Mouse (Mus musculus): ENCODE results near the gene Slc11a1. TPM values are rescaled to one million over a fixed set of nuclear protein-coding genes. Genes with fewer than 3 reads are reported as not detected.
"Not testable (repeated sequence)": the region's sequence is repeated elsewhere in the genome, so short reads cannot be mapped to it uniquely, and the experiment has no call there.

Slc11a1 gene
- total RNA-seq, 2 experiments from 2014 or later = 1.6 to 5.3 TPM

DNA sequence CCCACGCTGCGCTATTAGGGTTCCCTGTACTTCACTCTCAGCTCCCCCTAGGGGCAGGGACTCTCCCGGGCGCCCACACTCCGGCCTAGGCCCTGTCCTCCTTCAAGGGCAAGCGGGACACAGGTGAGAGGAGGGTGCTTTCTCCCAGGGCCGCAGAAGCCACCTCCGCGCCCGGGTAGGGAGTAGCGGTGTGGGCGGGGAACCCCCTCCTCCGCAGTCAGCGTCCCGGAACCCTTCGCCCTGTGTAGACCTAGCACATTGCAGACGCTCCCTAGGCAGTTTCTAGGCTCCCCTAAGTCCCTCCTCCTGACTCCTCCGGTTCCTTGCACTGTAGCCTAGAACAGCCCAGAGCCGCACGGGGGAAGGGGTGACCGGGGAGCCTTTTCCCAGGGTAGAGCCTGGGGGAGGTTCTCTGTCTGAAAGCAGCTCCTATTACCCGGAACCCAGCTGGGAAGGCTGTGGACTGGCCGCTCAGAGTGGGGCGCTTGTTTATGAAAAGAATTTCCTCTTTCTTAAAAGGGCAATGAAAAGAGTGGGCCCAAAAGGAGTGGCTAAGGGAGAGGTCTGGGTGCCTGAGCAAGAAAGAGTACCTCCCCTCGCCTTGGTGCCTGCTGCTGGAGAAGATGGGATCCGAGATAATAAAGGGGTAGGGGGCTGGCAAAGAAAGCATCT is 11.9 kb downstream of the Slc11a1 start:
- DNase-seq (ENCODE audit: low spot score in 2 of 2) = peak; percentile 95 to 98

DNA sequence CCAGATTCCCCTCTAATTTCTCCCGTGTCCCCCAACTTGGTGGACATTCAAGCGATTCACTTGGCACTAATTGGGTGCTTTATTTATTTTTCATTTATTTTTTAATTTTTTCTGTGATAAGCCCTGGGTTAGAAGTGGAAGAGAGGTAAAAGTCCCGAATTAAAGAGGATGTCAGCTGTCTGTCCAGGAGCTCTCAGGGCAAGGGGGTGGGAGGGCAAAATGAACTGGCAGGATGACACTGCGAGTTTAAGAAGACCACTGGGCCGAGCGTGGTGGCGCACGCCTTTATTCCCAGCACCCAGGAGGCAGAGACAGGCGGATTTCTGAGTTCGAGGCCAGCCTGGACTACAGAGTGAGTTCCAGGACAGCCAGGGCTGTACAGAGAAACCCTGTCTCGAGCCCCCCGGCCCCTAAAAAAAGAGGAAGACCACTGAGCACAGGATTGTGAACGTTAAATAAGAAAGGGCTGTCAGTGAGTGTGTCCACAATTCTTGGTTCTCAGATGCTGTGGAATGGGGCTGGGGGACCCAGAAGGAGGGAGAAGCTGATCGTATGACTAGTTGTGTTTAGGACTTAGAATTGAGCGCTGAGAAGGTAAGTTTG is 12.5 kb downstream of the Slc11a1 start:
- no peak for DNase-seq (ENCODE audit: low spot score in 2 of 2)

DNA sequence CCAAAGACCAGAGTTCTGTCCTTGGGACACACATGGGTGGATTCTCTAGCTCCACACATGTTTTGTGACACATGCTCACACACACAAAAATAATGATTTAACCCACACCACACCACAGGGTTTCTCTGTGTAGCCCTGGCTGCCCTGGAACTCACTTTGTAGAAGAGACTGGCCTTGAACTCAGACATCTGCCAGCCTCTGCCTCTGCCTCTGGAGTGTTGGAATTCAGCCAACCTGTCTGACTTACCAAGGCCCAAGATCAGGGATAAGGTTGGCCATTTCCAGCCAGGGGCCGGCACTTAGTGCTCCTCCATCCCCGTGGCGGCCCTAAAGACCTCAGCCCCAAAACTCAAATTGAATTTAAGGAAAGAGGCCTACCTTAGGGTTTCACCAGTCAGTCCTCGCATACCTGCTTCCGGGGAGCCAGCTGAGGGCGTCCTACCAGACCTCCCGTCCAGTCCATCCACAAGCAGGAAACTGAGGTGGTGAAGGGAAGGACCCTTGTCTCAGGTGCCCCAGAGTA is 13.5 kb downstream of the Slc11a1 start:
- no peak for DNase-seq (ENCODE audit: low spot score in 2 of 2)

- no peak for DNase-seq (ENCODE audit: low spot score in 2 of 2)
Observed at GRCm38 (mm10) chr1:74389831-74390286, 14.9 kb downstream of the Slc11a1 start.

- no peak for DNase-seq (ENCODE audit: low spot score in 2 of 2)
Observed at GRCm38 (mm10) chr1:74390287-74390906, 15.4 kb downstream of the Slc11a1 start.

DNA sequence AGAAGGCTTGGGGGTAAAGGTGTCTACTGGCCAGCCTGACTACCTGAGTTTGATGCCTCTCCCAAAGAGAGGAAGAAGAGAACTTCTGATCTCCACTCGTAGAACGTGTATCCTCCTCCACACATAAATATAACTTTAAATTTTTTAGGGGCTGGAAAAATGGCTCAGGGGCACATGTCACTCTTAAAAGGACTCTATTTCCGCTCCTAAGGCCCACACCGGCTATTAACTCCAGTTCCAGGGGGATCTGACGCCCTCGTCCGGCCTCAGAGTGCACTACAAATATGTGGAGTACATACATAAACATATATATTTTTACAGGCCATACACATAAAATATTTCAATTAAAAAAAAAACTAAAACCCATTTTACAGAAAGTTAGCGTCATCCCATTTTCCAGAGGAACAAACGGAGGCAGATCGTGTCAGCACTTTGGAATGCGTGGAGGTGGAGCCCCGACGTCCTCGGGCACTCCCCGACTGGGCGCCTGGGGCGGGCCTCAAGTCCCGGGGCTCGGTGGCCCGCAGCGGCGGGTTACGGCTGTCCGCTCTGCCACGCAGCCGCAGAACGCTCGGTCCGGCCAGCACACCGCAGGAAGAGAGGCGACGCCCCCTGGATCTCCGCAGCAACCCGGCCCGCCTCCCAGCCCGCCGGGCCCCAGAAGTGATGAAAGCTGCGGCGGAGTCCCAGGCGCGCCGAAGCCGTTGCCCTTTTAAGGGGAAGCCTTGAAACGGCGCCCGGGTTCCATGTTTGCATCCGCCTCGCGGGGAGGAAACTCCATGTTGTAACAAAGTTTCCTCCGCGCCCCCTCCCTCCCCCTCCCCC is 16.1 kb downstream of the Slc11a1 start, which contains the start of gene Ctdsp1:
Gene Ctdsp1, plus strand, starts transcription at position 586 of the 825 bp plus-strand sequence.
- peak; percentile 93 to 96 for DNase-seq (ENCODE audit: low spot score in 2 of 2)

DNA sequence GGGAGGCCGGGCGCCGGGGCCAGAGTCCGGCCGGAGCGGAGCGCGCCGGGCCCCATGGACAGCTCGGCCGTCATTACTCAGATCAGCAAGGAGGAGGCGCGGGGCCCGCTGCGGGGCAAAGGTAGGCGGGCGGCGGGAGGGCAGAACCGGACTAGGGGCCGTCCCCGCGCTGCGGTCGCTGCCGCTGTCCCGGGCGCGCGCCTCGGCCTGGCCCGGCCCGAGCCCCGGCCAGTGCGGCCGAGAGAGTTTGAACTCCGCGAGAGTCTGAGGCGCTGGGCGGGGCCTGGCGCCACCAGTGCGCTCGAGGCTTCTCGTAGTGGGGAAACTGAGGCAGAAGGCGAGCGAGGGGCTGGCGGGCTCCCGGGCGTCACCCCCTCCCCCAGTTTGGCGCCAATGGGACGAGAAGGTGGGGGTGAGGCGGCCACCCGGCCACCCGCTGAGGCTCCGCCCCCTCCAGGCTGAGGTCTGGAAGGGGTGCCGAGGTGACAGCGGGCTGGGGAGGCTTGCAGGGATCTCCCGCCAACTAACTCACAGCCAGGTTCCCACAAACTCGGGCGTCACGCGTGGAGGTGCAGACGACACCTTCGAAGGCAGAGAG is 16.9 kb downstream of the Slc11a1 start:
- peak; percentile 48 to 52 for DNase-seq (ENCODE audit: low spot score in 2 of 2)

DNA sequence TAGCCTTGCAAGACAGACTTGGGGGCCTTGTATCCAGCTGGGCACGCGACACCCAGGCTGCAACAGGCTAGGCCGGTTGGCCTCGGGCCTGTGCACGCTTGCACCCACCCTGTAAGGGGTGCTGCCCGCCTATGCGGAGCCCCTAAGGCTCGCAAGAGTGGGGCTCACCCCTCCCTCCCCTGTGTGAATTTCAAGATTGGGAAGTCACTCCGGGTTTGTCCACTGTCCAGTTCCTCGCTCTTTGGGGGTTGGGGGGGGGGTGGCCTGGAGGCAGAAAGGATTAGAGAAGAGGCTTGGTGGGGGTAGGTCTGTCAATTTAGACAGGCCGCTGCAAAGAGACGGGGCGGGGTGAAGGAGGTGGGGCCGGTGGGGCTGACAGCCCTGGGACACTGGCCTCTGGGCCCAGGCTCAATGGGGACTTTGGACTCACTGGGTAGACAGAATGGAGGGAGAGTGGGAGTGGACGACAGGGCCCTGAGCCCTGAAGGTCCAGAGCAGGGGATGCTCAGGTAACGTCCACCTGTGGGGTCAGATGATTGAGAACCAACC is 17.5 kb downstream of the Slc11a1 start:
- no peak for DNase-seq (ENCODE audit: low spot score in 2 of 2)

DNA sequence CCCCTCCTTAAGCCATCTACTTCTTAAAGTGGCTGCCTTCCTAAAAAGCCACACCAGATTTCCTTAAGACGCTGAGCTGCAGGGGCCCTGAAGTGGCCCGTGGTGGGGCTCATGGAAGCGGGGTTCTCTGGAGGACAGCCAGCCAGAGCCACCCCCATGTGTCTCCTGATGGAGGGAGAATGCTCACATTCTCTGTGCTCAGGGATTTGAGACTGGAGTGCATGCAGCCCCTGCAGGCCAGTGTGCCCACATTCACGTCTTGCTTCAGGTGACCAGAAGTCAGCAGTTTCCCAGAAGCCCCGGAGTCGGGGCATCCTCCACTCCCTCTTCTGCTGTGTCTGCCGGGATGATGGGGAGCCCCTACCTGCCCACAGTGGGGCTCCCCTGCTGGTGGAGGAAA is 18.0 kb downstream of the Slc11a1 start:
- no peak for DNase-seq (ENCODE audit: low spot score in 2 of 2)

GRCm38 (mm10) chr1:74393697-74394096 is 18.7 kb downstream of the Slc11a1 start:
- DNase-seq (ENCODE audit: low spot score in 2 of 2) = no peak

GRCm38 (mm10) chr1:74394311-74394710 is 19.3 kb downstream of the Slc11a1 start:
- DNase-seq (ENCODE audit: low spot score in 2 of 2) = no peak

DNA sequence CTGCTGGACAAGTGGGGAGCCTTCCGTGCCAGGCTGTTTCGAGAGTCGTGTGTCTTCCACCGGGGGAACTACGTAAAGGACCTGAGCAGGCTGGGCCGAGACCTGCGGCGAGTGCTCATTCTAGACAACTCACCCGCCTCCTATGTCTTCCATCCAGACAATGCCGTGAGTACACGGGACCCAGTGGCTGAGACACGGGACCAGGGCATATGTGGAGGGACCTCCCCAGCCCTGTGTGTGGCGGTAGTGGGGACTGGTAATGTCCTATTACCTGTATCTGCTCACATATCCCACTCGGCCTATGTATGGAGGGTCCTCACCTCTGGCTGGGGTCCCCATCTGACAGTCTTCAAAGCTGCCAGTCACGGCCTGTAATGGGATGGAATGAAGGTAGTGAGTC is 19.9 kb downstream of the Slc11a1 start:
- DNase-seq (ENCODE audit: low spot score in 2 of 2) = no peak

- no peak for DNase-seq (ENCODE audit: low spot score in 2 of 2)
Observed at GRCm38 (mm10) chr1:74395290-74395689, 20.3 kb downstream of the Slc11a1 start.

GRCm38 (mm10) chr1:74396456-74397222 is 21.6 kb downstream of the Slc11a1 start:
- not testable (repeated sequence) for DNase-seq (ENCODE audit: low spot score in 2 of 2)

DNA sequence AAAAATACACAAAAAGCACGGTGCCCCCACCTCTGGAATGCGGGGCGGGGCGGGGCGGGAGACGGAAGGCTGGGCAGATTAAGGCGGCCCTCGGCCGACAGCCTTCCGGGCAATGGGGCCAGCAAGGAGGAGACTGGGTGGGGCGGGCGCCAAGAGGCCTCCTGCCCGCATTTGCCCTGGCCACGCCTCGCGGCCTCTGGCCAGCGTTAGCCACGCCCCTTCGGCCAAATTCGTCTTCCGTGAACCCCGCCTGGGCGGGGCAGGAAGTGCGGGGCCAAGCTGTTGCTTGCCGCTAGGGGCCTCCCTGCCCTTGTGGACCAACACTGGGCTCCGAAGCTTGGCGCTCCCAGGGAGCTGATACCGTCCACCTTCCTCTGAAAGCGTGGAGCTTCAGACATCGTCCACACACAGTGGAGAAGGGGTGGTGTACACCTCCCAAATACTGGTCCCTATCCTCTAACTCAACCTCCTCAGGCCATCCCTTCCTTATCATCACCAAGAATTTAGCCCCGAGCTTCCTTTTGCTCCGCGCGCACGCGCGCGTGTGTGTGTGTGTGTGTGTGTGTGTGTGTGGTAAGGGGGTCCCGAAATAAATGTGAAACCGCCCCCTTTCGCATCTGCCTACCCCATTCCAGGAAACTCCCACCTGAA is 22.4 kb downstream of the Slc11a1 start:
- DNase-seq (ENCODE audit: low spot score in 2 of 2) = peak; percentile 87 to 93

DNA sequence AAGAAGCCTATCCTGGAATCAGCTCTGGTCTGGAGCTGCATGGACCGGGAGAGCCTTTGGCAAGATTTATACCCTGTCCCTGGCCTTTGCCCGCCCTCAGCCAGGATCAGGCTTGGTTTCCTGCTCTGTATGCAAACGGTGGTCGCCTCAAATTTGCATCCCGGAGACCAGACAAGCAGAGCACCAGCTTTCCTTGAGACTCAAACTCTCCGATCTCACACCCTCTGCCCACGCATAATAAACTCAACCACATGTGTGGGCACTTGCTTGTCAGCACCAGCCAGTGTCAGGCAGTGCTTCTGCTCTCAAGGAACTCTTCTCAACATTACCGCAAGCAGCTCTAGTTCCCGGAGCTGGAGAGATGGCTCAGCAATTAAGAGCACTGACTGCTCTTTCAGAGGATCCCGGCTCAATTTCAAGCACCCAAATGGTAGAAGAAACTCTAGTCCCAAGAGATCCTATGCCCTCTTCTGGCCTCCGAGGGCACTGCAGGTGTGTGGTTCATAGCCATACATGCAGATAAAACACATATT is 23.0 kb downstream of the Slc11a1 start:
- DNase-seq (ENCODE audit: low spot score in 2 of 2) = no peak

DNA sequence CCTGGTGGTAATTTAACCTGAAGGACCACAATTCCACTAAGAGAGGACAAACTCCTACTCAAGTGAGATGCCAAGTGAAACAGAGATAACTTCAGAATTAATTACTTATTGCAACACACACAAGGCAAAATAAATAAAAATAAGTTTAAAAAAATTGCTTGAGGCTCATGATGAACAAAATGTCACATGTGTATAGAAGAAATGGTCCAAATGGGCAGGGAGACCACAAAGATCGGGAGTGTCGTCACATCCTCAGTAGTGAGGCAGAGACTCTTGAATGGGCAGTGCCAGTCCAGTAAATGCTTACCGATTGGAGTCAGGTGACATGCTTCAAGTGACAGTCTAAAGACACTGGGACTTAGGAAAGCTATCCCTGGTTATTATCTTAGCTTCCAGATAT is 25.5 kb downstream of the Slc11a1 start:
- no peak for DNase-seq (ENCODE audit: low spot score in 2 of 2)

- no peak for DNase-seq (ENCODE audit: low spot score in 2 of 2)
Observed at GRCm38 (mm10) chr1:74401015-74401702, 26.2 kb downstream of the Slc11a1 start.
